Mouse (Mus musculus) adrenal gland, postnatal 0 days (tissue): ENCODE measurements around the gene Dnttip2. TPM values are rescaled to one million over a fixed set of nuclear protein-coding genes. Genes with fewer than 3 reads are reported as not detected.

Source experiments
- microRNA-seq: library from miRNA; unstranded; fragments of <30 nt; microRNA quantifications from one replicate; pipeline ENCODE4, GENCODE M21; 2016; ENCODE audit warnings: borderline replicate concordance; ENCODE audit not compliant: insufficient number of aligned reads
- polyA plus RNA-seq: library from polyadenylated mRNA; unstranded; fragments of >200 nt; fragmentation: Nextera tagmentation; extraction: Ambion mirVana; gene quantifications from 2 replicates; pipeline ENCODE4 v1.2.1, GENCODE M21; 2015

The Dnttip2 gene
- polyA plus RNA-seq = 57.3 and 65.3 TPM in 2 replicates

GRCm38 (mm10) chr3:122274241-122275024, at the start of gene Dnttip2:
Gene Dnttip2 (plus strand): TSS chr3:122274388.

GRCm38 (mm10) chr3:122245215-122245877, 28.8 kb upstream of the Dnttip2 start, which contains the start of gene Gclm:
Gene Gclm (plus strand): TSS chr3:122245557.

GRCm38 (mm10) chr3:122293954-122294850, 20.0 kb downstream of the Dnttip2 start, which contains the start of gene Bcar3:
Gene Bcar3 (plus strand): TSS chr3:122294136.

Small RNA genes lying within 50 kb of the gene (microRNA-seq; reads per million reads assigned to microRNA genes)
- gene Gm22903 = not detected
- 40.6 reads per million, percentile 31 among the genes with 10 or more reads in this experiment for gene Mir760

Other genes with a start within 250 kb of the Dnttip2 start
- 1.6 and 1.7 TPM in 2 replicates for gene Abca4, start 229.9 kb upstream of the Dnttip2 start, polyA plus RNA-seq
- 89.1 and 120 TPM in 2 replicates for gene Gclm, start 28.8 kb upstream of the Dnttip2 start, polyA plus RNA-seq
- 16.9 and 31.6 TPM in 2 replicates for gene Bcar3, start 19.7 kb downstream of the Dnttip2 start, polyA plus RNA-seq